Mouse (Mus musculus) lung, embryonic 14.5 days (tissue): Measurements from ENCODE around the gene Hp1bp3. TPM values are rescaled to one million over a fixed set of nuclear protein-coding genes. Genes with fewer than 3 reads are reported as not detected.

Experiments used
- ATAC-seq: fragments of 200-750 bp; cut with Nextera tagmentation; 2 replicates; pipeline ENCODE4 v1.8.0; 2017; ENCODE audit warnings: mild to moderate bottlenecking, moderate TSS enrichment, moderate library complexity; ENCODE audit not compliant: insufficient read depth
- DNase-seq: peaks from one replicate; pipeline ENCODE4 v3.0.0-alpha.2; 2015
- H3K27ac ChIP-seq: fragments of 300-500 bp; sonication (generic); 2 replicates; pipeline ENCODE4 v1.5.1; 2014; ENCODE audit warnings: low read depth, mild to moderate bottlenecking, moderate library complexity
- H3K27me3 ChIP-seq: fragments of 300-500 bp; sonication (generic); 2 replicates; pipeline ENCODE4 v1.6.1; 2014; ENCODE audit warnings: low read length, control low read depth; ENCODE audit not compliant: insufficient read depth
- H3K36me3 ChIP-seq: fragments of 300-500 bp; sonication (generic); 2 replicates; pipeline ENCODE4 v1.6.1; 2014; ENCODE audit warnings: control low read depth; ENCODE audit not compliant: insufficient read depth
- H3K4me1 ChIP-seq: fragments of 300-500 bp; sonication (generic); 2 replicates; pipeline ENCODE4 v1.6.1; 2014; ENCODE audit warnings: antibody characterized with exemption, control low read depth; ENCODE audit not compliant: insufficient read depth
- H3K4me2 ChIP-seq: fragments of 300-500 bp; sonication (generic); 2 replicates; pipeline ENCODE4 v1.6.1; 2014; ENCODE audit warnings: mild to moderate bottlenecking
- H3K4me3 ChIP-seq: fragments of 300-500 bp; sonication (generic); 2 replicates; pipeline ENCODE4 v1.5.1; 2014; ENCODE audit warnings: low read depth, low read length
- H3K9ac ChIP-seq: fragments of 300-500 bp; sonication (generic); 2 replicates; pipeline ENCODE4 v1.6.1; 2014
- H3K9me3 ChIP-seq: fragments of 300-500 bp; sonication (generic); 2 replicates; pipeline ENCODE4 v1.6.1; 2016; ENCODE audit warnings: low read depth, low read length, control low read depth
- CTCF ChIP-seq: IDR thresholded peaks from 2 replicates; pipeline ENCODE4 v1.5.1; 2016; ENCODE audit warnings: antibody characterized with exemption, low read depth
- WGBS: fragments of 180-500 bp; shearing (Covaris S2); extraction: QIAGEN DNeasy Blood & Tissue Kit; methylation state at CpG from one replicate; pipeline ENCODE4 v1.1.7; 2014; 5-methylcytosine and 5-hydroxymethylcytosine counted together
- polyA plus RNA-seq: library from polyadenylated mRNA; unstranded; fragments of >200 nt; fragmentation: Nextera tagmentation; extraction: Ambion mirVana; gene quantifications from 2 replicates; pipeline ENCODE4 v1.2.1, GENCODE M21; 2014

The Hp1bp3 gene
- polyA plus RNA-seq, 1 experiment from 2014 or later = 179 TPM

DNA sequence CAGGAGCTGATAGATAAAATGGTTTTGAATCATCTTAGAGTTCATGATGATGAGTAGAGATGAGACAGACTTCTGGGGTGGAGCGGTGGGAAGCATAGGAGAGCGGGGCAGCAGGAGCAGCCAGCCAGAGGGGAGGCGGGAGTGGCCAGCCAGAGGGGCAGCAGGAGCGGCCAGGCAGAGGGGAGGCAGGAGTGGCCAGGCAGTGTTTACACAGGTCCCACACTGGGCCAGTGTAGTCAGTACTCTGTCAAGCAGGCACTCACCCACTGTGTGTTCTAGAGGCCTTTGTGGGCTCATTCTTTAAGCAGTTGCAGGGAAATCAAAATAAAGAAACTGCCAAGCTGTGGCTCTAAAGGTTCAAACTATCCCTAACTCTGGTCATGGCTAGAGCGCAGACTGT, 32.0 kb upstream of the Hp1bp3 start:
- no peak overlapping the region for H3K4me2 ChIP-seq
- H3K9ac ChIP-seq = no peak overlapping the region
- no peaks in the 10 kb centered on the region for H3K9me3 ChIP-seq
- H3K4me1 ChIP-seq = no peaks in the 10 kb centered on the region
- H3K36me3 ChIP-seq = peaks cover 91% of the 10 kb centered on the region
- no peak for ATAC-seq
- WGBS = 69% methylated on average over 5 of the region's 5 CpGs
- no peak overlapping the region for H3K27ac ChIP-seq
- no peaks in the 10 kb centered on the region for H3K27me3 ChIP-seq
- no peak overlapping the region for H3K4me3 ChIP-seq
- DNase-seq = no peak
- TF ChIP-seq CTCF = no peak

DNA sequence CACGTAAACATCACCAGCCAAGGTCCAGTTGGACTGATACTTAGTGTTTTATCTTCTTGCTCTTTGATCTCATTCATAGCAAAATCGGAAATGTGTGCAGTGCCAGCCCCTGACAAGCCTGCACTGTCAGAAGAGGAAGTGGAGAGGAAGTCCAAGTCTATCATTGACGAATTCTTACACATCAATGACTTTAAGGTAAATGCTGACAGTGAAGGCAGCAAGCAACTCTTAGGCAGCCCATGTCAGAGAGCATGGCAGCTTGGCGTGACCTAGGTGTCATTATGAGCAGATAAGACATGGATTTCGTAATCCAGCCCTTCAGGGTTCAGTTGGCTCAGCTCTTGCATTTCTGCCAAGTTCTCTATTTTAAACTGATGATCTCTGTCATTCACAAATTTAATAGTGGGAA, 31.5 kb upstream of the Hp1bp3 start:
- Histone ChIP-seq H3K4me2 (no peak overlapping the region), H3K27me3 (no peaks in the 10 kb centered on the region), H3K36me3 (peaks cover 92% of the 10 kb centered on the region), H3K9me3 (no peaks in the 10 kb centered on the region), H3K4me1 (no peaks in the 10 kb centered on the region), H3K4me3 (no peak overlapping the region), H3K27ac (no peak overlapping the region), H3K9ac (no peak overlapping the region)
- no peak for ATAC-seq
- WGBS = 63% methylated on average over 5 of the region's 5 CpGs
- no peak for DNase-seq
- no peak for TF ChIP-seq CTCF

DNA sequence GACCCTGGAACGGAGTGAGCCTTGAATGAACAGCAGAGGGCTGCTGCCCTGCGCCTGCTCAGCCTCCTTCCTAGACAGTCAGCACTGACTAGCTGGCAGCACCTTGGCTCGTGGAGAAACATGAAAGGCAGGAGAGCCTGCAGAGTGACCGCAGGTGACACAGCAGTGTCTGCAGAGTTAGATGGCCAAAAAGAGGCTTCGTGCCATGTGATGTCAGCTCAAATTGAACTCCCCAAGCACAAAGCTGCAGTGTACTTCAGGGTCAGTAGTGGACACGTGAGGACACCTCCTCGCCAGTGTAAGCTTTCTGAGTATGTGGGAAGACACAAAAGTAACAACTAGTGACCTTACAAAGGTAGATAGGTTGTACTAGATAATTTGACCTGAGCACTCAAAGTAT, 30.1 kb upstream of the Hp1bp3 start:
- H3K9ac ChIP-seq = no peak overlapping the region

DNA sequence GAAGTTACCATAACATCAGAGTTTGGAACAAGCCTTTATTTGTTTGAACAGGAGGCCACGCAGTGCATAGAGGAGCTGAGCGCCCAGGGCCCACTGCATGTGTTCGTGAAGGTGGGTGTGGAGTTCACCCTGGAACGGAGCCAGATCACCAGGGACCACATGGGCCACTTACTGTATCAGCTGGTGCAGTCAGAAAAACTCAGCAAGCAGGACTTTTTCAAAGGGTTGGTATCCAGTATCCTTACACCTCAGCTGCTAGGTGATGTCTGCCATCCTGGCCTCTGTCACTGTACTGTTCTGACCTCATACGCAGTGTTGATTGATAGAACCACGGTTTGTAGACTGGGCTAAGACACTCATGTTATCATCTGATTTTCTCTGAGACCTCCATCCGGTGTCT, 28.1 kb upstream of the Hp1bp3 start:
- no peak for TF ChIP-seq CTCF
- H3K27me3 ChIP-seq = no peaks in the 10 kb centered on the region
- H3K4me3 ChIP-seq = no peak overlapping the region
- no peaks in the 10 kb centered on the region for H3K9me3 ChIP-seq
- ATAC-seq (no peak), DNase-seq (no peak)
- H3K36me3 ChIP-seq = peaks cover 93% of the 10 kb centered on the region
- H3K4me2 ChIP-seq = no peak overlapping the region
- no peak overlapping the region for H3K9ac ChIP-seq
- H3K4me1 ChIP-seq = no peaks in the 10 kb centered on the region
- H3K27ac ChIP-seq = no peak overlapping the region
- WGBS = 80% methylated on average over 7 of the region's 7 CpGs

More for the DNA sequence above, 30.1 kb upstream of the Hp1bp3 start:
- H3K4me2 ChIP-seq = no peak overlapping the region
- H3K27ac ChIP-seq = no peak overlapping the region
- WGBS = 87% methylated on average over 7 of the region's 7 CpGs
- H3K9me3 ChIP-seq = no peaks in the 10 kb centered on the region
- no peak for TF ChIP-seq CTCF
- DNase-seq (no peak), ATAC-seq (no peak)
- no peaks in the 10 kb centered on the region for H3K27me3 ChIP-seq
- H3K36me3 ChIP-seq = peaks cover 91% of the 10 kb centered on the region
- H3K4me1 ChIP-seq = no peaks in the 10 kb centered on the region
- H3K4me3 ChIP-seq = no peak overlapping the region

DNA sequence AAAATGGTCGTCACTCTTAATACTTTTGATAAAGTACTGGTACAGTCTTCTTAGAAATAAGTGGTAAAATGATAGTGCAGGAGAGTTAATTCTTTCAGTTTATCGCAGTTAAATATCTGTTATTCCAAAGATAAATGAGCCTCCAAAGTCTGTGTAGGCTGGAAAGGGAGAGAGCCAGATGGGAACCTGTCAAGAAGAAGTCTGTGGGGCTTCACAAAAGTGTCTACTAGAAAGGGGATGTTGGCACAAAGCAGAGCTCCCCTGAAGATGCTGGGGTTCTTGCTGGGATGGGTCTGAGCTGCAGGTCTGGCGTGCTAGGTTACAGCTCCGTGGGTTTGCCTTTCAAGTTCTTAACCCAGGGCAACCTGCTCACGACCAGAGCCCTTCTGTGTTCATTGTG, 23.5 kb upstream of the Hp1bp3 start:
- peaks cover 95% of the 10 kb centered on the region for H3K36me3 ChIP-seq
- H3K27ac ChIP-seq = no peak overlapping the region
- H3K4me2 ChIP-seq = no peak overlapping the region
- WGBS = 84% methylated on average over 5 of the region's 5 CpGs
- DNase-seq = no peak
- H3K27me3 ChIP-seq = no peaks in the 10 kb centered on the region
- ATAC-seq = no peak
- no peak for TF ChIP-seq CTCF
- no peak overlapping the region for H3K9ac ChIP-seq
- no peaks in the 10 kb centered on the region for H3K9me3 ChIP-seq
- H3K4me3 ChIP-seq = no peak overlapping the region
- H3K4me1 ChIP-seq = no peaks in the 10 kb centered on the region

DNA sequence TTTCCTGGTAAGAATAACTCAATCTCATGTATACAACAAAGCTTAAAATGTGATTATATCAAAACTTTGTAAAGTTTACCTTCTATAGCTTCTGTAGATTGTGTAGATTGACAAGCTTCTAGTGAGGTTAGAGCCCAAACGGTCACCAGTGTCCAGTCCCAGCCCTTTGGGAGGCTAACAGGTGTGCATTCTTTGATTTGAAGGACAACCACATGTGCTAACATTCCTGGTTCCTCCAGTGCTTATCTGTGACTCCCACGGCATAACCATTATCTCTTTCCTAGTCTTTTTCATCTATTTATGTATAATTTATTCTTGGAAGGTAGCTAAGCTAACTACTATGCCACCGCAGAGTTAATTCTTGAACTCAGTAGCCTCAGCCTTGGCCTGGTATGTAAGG, 15.3 kb upstream of the Hp1bp3 start:
- DNase-seq = no peak
- Histone ChIP-seq H3K4me1 (no peaks in the 10 kb centered on the region), H3K9me3 (no peaks in the 10 kb centered on the region), H3K9ac (no peak overlapping the region), H3K4me3 (no peak overlapping the region), H3K36me3 (peaks cover 95% of the 10 kb centered on the region), H3K4me2 (no peak overlapping the region), H3K27ac (no peak overlapping the region), H3K27me3 (no peaks in the 10 kb centered on the region)
- TF ChIP-seq CTCF = no peak
- ATAC-seq = no peak
- 80% methylated on average over 3 of the region's 3 CpGs for WGBS

DNA sequence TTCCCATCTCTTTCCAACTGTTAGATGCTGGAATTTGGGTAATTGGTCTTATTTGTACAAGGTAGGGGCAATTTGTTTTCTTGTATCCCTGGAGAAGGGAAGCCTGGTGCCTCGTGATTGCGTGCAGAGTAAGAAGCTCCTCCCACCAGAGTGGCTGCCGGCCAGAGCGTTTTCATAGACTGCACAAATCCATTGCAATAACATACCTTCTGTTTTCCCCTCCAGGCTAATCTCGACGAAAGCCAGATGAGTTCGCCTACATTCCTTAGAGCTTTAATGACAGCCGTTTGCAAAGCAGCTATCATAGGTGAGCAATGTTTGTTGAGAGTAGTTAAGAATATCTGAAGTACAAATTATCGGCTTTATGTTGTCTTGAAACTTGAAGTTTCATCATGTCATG, 14.4 kb upstream of the Hp1bp3 start:
- no peaks in the 10 kb centered on the region for H3K27me3 ChIP-seq
- H3K9ac ChIP-seq = no peak overlapping the region
- no peaks in the 10 kb centered on the region for H3K4me1 ChIP-seq
- ATAC-seq = no peak
- no peak overlapping the region for H3K27ac ChIP-seq
- no peak for TF ChIP-seq CTCF
- no peak for DNase-seq
- no peak overlapping the region for H3K4me2 ChIP-seq
- H3K9me3 ChIP-seq = no peaks in the 10 kb centered on the region
- whole genome bisulfite sequencing = 79% methylated on average over 9 of the region's 9 CpGs
- peaks cover 93% of the 10 kb centered on the region for H3K36me3 ChIP-seq
- H3K4me3 ChIP-seq = no peak overlapping the region

DNA sequence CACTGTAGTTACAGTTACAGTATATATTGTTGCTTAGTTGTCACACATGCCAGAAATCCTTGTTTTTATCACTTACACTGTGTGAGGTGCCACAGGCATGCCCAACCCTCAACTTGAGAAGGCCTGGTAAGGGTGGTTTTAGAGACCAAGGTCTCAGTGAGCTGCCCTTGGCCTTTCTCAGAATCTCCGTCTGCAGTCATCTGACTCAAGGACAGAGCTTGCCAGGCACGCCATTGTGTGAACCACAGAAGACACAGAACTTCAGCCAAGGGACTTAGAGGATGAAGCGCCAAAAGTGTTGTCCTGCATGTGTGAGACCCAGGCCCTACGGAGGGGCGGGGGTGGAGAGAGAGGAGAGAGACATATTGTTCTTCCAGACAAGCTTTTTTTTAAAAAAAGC, 6.0 kb upstream of the Hp1bp3 start:
- H3K4me3 ChIP-seq = no peak overlapping the region
- H3K9me3 ChIP-seq = no peaks in the 10 kb centered on the region
- WGBS = 92% methylated on average over 5 of the region's 5 CpGs
- H3K4me2 ChIP-seq = no peak overlapping the region
- DNase-seq (no peak), ATAC-seq (no peak)
- H3K4me1 ChIP-seq = no peaks in the 10 kb centered on the region
- peaks cover 40% of the 10 kb centered on the region for H3K36me3 ChIP-seq
- TF ChIP-seq CTCF = no peak
- H3K27me3 ChIP-seq = no peaks in the 10 kb centered on the region
- no peak overlapping the region for H3K27ac ChIP-seq
- no peak overlapping the region for H3K9ac ChIP-seq
